Mouse (Mus musculus): ENCODE results near the gene Ttll10. TPM values are rescaled to one million over a fixed set of nuclear protein-coding genes. Genes with fewer than 3 reads are reported as not detected.

Gene Ttll10
- not detected in 2 replicates for polyA plus RNA-seq (2011; ENCODE audit: insufficient read depth, insufficient read length, low replicate concordance, missing spikeins)

- no peak within 1 kb of the TSS for H3K27ac ChIP-seq (ENCODE audit: control insufficient read depth, insufficient read depth, low read depth, low read length, poor library complexity)
- no peak within 1 kb of the TSS for H3K4me3 ChIP-seq (replicated peaks; ENCODE audit: control insufficient read depth, low read depth, low read length)
- TF ChIP-seq POLR2A (IDR thresholded peaks at IDR 0.05; ENCODE audit: borderline replicate concordance, control insufficient read depth, low read depth, low read length): no peak
- TF ChIP-seq CTCF (IDR thresholded peaks at IDR 0.05; ENCODE audit: control insufficient read depth, insufficient read depth, low read length): no peak
- H3K4me1 ChIP-seq (ENCODE audit: control insufficient read depth, insufficient read depth, low read length): no peaks in the 10 kb centered on the region
- 72% methylated on average over 5 of the region's 5 CpGs for WGBS
Observed at GRCm38 (mm10) chr4:156059261-156059660, at the start of gene Ttll10. Gene Ttll10 (minus strand): TSS chr4:156059414.

GRCm38 (mm10) chr4:156103342-156103741 lies 44.1 kb upstream of the Ttll10 start:
- no peaks in the 10 kb centered on the region for H3K4me1 ChIP-seq (ENCODE audit: control insufficient read depth, insufficient read depth, low read length)
- no peak for TF ChIP-seq POLR2A (IDR thresholded peaks at IDR 0.05; ENCODE audit: borderline replicate concordance, control insufficient read depth, low read depth, low read length)
- no peak for TF ChIP-seq CTCF (IDR thresholded peaks at IDR 0.05; ENCODE audit: control insufficient read depth, insufficient read depth, low read length)
- no peak overlapping the region for H3K4me3 ChIP-seq (replicated peaks; ENCODE audit: control insufficient read depth, low read depth, low read length)
- H3K27ac ChIP-seq (ENCODE audit: control insufficient read depth, insufficient read depth, low read depth, low read length, poor library complexity): no peak overlapping the region
- WGBS: 79% methylated on average over 4 of the region's 4 CpGs

DNA sequence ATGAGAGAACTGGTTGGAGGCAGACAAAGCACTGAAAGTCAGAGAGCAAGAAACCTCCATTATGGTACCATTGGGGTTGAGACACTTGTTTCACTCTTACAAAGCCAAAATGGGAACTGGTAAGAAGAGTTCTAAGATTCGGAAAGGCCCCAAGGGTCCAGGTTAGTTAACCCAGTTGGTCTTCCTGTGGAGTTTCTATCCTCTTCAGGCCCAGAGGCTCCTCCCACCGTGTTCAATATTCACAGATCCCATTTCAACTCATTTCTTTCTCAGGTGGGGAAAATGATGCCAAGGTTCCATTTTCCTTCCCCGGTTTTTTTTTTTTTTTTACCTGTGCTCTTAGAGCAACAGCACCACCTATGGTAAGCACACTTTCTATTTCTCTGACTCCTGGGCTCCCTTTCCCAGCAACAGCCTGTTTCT lies 42.3 kb upstream of the Ttll10 start:
- H3K4me1 ChIP-seq (ENCODE audit: control insufficient read depth, insufficient read depth, low read length): no peaks in the 10 kb centered on the region
- TF ChIP-seq CTCF (IDR thresholded peaks at IDR 0.05; ENCODE audit: control insufficient read depth, insufficient read depth, low read length) (no peak), POLR2A (IDR thresholded peaks at IDR 0.05; ENCODE audit: borderline replicate concordance, control insufficient read depth, low read depth, low read length) (no peak)
- no peak overlapping the region for H3K27ac ChIP-seq (ENCODE audit: control insufficient read depth, insufficient read depth, low read depth, low read length, poor library complexity)
- no peak overlapping the region for H3K4me3 ChIP-seq (replicated peaks; ENCODE audit: control insufficient read depth, low read depth, low read length)
- 26% methylated on average over 3 of the region's 3 CpGs for WGBS

DNA sequence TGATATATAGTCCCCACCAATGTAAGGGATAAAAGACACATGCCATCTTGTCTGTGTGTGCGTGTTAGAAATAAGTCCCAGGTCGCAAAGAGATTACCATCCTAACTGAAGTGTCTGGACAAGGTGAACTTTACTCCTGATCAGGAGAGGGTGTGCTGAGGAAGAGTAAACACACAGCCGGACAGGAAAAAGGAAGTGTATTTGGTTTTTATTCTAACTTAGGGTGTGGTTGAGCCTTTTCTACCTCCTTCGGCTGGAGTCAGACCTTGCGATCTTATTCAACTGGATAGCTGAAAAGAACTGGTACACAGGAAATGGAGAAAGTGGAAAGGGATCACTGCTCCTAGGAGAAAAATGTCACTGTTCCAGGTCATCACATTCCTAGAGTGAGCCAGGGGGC lies 41.3 kb upstream of the Ttll10 start:
- Histone ChIP-seq H3K4me3 (replicated peaks; ENCODE audit: control insufficient read depth, low read depth, low read length) (no peak overlapping the region), H3K27ac (ENCODE audit: control insufficient read depth, insufficient read depth, low read depth, low read length, poor library complexity) (no peak overlapping the region), H3K4me1 (ENCODE audit: control insufficient read depth, insufficient read depth, low read length) (no peaks in the 10 kb centered on the region)
- WGBS: 57% methylated on average over 5 of the region's 5 CpGs
- TF ChIP-seq POLR2A (IDR thresholded peaks at IDR 0.05; ENCODE audit: borderline replicate concordance, control insufficient read depth, low read depth, low read length): no peak
- TF ChIP-seq CTCF (IDR thresholded peaks at IDR 0.05; ENCODE audit: control insufficient read depth, insufficient read depth, low read length): no peak

DNA sequence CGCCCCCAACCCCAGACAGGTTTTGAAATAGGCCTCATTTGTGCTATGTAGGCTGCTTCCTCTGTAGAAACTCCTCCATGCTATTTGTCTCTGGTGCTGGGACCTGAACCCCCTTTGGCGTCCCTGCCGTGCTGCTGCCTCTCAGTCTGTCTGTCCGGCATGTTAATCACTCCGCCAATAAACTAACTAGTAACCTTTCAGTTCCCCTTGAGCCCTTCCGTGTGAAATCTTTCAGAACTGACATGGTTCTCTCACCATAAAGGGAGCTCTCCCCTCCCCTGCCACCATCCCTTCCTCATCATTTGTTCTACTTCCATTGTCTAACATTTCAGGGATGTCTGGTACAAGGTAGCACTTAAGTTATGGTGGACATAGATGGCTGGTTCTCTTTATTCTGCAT lies 40.2 kb upstream of the Ttll10 start:
- TF ChIP-seq CTCF (IDR thresholded peaks at IDR 0.05; ENCODE audit: control insufficient read depth, insufficient read depth, low read length) (no peak), POLR2A (IDR thresholded peaks at IDR 0.05; ENCODE audit: borderline replicate concordance, control insufficient read depth, low read depth, low read length) (no peak)
- no peak overlapping the region for H3K4me3 ChIP-seq (replicated peaks; ENCODE audit: control insufficient read depth, low read depth, low read length)
- WGBS: 77% methylated on average over 6 of the region's 6 CpGs
- no peaks in the 10 kb centered on the region for H3K4me1 ChIP-seq (ENCODE audit: control insufficient read depth, insufficient read depth, low read length)
- no peak overlapping the region for H3K27ac ChIP-seq (ENCODE audit: control insufficient read depth, insufficient read depth, low read depth, low read length, poor library complexity)

DNA sequence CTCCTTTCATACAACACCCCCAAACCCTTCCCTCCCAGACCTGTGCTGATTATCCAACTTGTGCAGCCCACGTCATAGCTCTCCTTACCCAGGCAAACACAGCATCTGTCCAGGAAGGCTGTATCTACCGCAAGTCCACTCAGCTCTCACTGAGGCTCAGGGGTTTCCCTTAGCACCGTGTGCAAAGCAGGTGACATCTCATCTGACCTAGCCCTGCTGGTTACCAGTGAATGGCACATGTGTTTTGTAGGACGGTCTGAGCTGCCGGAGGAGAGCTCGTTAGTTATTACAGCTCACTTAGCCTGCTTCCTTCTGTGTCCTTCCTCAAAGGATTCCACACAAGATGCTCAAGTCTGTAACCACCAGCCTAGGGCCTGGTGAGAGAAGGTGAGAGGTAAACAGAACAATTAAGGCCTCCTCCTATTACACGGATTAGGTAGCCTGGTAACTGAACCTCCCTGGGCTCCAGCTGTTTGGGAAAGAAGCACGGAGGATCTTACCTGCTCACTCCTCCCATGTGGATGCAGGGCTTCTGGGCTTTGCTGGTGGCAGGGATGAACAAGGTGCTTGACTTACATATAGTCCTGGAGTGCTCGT lies 38.7 kb upstream of the Ttll10 start:
- WGBS: 80% methylated on average over 9 of the region's 9 CpGs
- Histone ChIP-seq H3K4me1 (ENCODE audit: control insufficient read depth, insufficient read depth, low read length) (no peaks in the 10 kb centered on the region), H3K27ac (ENCODE audit: control insufficient read depth, insufficient read depth, low read depth, low read length, poor library complexity) (no peak overlapping the region), H3K4me3 (replicated peaks; ENCODE audit: control insufficient read depth, low read depth, low read length) (no peak overlapping the region)
- TF ChIP-seq CTCF (IDR thresholded peaks at IDR 0.05; ENCODE audit: control insufficient read depth, insufficient read depth, low read length) (no peak), POLR2A (IDR thresholded peaks at IDR 0.05; ENCODE audit: borderline replicate concordance, control insufficient read depth, low read depth, low read length) (no peak)

GRCm38 (mm10) chr4:156096191-156096590 lies 37.0 kb upstream of the Ttll10 start:
- 58% methylated on average over 1 of the region's 1 CpGs for WGBS
- H3K4me1 ChIP-seq (ENCODE audit: control insufficient read depth, insufficient read depth, low read length): no peaks in the 10 kb centered on the region; the same call in 1 of the 2 replicates
- no peak overlapping the region for H3K4me3 ChIP-seq (replicated peaks; ENCODE audit: control insufficient read depth, low read depth, low read length)
- TF ChIP-seq CTCF (IDR thresholded peaks at IDR 0.05; ENCODE audit: control insufficient read depth, insufficient read depth, low read length) (no peak), POLR2A (IDR thresholded peaks at IDR 0.05; ENCODE audit: borderline replicate concordance, control insufficient read depth, low read depth, low read length) (no peak)
- H3K27ac ChIP-seq (ENCODE audit: control insufficient read depth, insufficient read depth, low read depth, low read length, poor library complexity): no peak overlapping the region

DNA sequence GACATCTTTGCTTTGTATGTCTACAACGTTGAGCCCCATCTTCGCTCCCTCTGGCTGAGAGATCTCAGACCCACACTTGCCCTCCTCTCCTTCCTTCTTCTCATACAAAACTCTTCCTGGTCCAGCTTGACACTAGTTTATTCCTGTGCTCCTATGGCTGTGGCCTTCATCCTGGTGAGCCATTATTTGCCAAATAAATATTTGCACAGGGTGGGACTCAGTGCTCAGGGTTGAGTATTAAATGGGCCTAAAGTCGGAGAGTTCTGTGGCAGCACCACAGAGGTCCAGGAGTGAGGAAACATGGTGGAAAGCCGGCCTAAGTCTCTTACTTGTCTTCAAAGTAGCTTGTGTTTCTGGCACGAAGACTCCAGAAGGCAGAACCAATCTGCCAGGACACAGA lies 34.5 kb upstream of the Ttll10 start:
- no peaks in the 10 kb centered on the region; the same call in 1 of the 2 replicates for H3K4me1 ChIP-seq (ENCODE audit: control insufficient read depth, insufficient read depth, low read length)
- TF ChIP-seq POLR2A (IDR thresholded peaks at IDR 0.05; ENCODE audit: borderline replicate concordance, control insufficient read depth, low read depth, low read length): no peak
- TF ChIP-seq CTCF (IDR thresholded peaks at IDR 0.05; ENCODE audit: control insufficient read depth, insufficient read depth, low read length): no peak
- no peak overlapping the region for H3K4me3 ChIP-seq (replicated peaks; ENCODE audit: control insufficient read depth, low read depth, low read length)
- WGBS: 80% methylated on average over 5 of the region's 5 CpGs
- H3K27ac ChIP-seq (ENCODE audit: control insufficient read depth, insufficient read depth, low read depth, low read length, poor library complexity): no peak overlapping the region

DNA sequence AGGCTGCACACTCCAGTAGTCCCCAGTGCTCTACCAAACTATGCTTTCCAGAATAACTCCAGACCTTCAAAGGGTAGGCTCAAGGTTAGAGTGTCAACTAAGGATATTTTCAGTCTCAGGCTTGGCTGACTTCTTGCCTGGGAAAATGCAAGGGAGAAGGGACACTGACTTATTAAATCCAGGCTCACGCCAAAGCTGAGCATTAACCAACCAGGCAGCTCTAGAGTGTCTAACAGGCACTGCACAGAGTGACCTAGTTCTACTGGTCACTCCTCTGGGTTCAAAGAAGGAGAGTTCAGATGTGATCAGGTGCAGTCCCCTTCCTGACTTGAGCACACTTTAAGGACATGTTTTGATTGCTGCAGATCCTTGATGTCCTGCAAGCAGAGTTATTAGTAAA lies 33.6 kb upstream of the Ttll10 start:
- Histone ChIP-seq H3K4me1 (ENCODE audit: control insufficient read depth, insufficient read depth, low read length) (no peaks in the 10 kb centered on the region; the same call in 1 of the 2 replicates), H3K4me3 (replicated peaks; ENCODE audit: control insufficient read depth, low read depth, low read length) (no peak overlapping the region), H3K27ac (ENCODE audit: control insufficient read depth, insufficient read depth, low read depth, low read length, poor library complexity) (no peak overlapping the region)
- TF ChIP-seq CTCF (IDR thresholded peaks at IDR 0.05; ENCODE audit: control insufficient read depth, insufficient read depth, low read length) (no peak), POLR2A (IDR thresholded peaks at IDR 0.05; ENCODE audit: borderline replicate concordance, control insufficient read depth, low read depth, low read length) (no peak)
- WGBS: 89% methylated on average over 1 of the region's 1 CpGs

Data from bone marrow, adult 2 months (tissue).